Mouse (Mus musculus) small intestine, adult 2 months (tissue): ENCODE data around the gene Fads2. TPM values are rescaled to one million over a fixed set of nuclear protein-coding genes. Genes with fewer than 3 reads are reported as not detected.

Source experiments
- H3K27ac ChIP-seq: fragments of 200-500 bp; 2 replicates; pipeline ENCODE4 v1.5.1; 2012; ENCODE audit warnings: low read depth, low read length, control low read depth, inconsistent platforms; ENCODE audit not compliant: insufficient read depth
- H3K27me3 ChIP-seq: fragments of 200-500 bp; 2 replicates; pipeline ENCODE4 v1.6.1; 2012; ENCODE audit warnings: mild to moderate bottlenecking, moderate library complexity, low read length, inconsistent platforms; ENCODE audit not compliant: control insufficient read depth, insufficient read depth
- H3K36me3 ChIP-seq: fragments of 200-500 bp; 2 replicates; pipeline ENCODE4 v1.6.1; 2012; ENCODE audit warnings: mild to moderate bottlenecking, low read length, control low read depth, inconsistent platforms; ENCODE audit not compliant: control insufficient read depth, insufficient read depth
- H3K4me1 ChIP-seq: fragments of 200-500 bp; 2 replicates; pipeline ENCODE4 v1.6.1; 2012; ENCODE audit warnings: low read length, inconsistent platforms, mixed read lengths; ENCODE audit not compliant: control insufficient read depth, insufficient read depth, insufficient read length
- H3K4me3 ChIP-seq: fragments of 200-500 bp; 2 replicates; pipeline ENCODE4 v1.5.1; 2012; ENCODE audit warnings: low read depth, mild to moderate bottlenecking, control low read depth, inconsistent platforms, low read length, moderate library complexity
- CTCF ChIP-seq: fragments of 200-500 bp; IDR thresholded peaks from 2 replicates; pipeline ENCODE4 v1.5.1; 2012; ENCODE audit warnings: low read depth, mild to moderate bottlenecking, control low read depth, inconsistent platforms, low read length, moderate library complexity, mixed read lengths; ENCODE audit not compliant: insufficient replicate concordance, insufficient read length; ENCODE audit errors: extremely low read depth
- POLR2A ChIP-seq: fragments of 200-500 bp; IDR thresholded peaks from 2 replicates; pipeline ENCODE4 v1.6.1; 2012; ENCODE audit warnings: low read depth, mild to moderate bottlenecking, control low read depth, inconsistent platforms, low read length, moderate library complexity
- WGBS: fragments of 180-500 bp; shearing (Covaris S2); methylation state at CpG from one replicate; pipeline ENCODE4 v1.1.7; 2018; 5-methylcytosine and 5-hydroxymethylcytosine counted together
- polyA plus RNA-seq: library from polyadenylated mRNA; depleted of rRNA; stranded (reverse); fragments of >200 nt; gene quantifications from 2 replicates; pipeline ENCODE4 v1.2.3, GENCODE M21; 2012

Fads2 gene
- polyA plus RNA-seq, 1 experiment = 44.9 TPM

DNA sequence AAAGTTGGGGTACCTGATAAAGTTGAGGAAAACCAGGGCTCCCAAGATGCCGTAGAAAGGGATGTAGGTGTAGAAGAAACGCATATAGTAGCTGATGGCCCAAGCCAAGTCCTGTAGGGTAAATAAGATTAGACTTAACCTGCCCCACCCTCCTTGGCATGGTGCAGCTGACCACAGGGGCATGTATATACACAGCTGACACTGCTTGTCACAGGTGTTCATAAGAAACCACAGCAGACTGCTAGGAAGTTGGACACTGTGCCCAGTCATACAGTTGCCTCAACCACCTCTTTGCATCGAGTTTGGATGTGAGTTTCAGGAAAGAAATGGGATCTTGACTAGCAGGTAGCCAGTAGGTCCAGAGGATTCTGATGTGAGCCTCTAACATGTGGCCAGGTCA lies 35.0 kb downstream of the Fads2 start:
- Histone ChIP-seq H3K4me1 (peaks cover 33% of the 10 kb centered on the region), H3K36me3 (peaks cover 31% of the 10 kb centered on the region), H3K27ac (peak overlapping the region; percentile 94), H3K27me3 (no peaks in the 10 kb centered on the region), H3K4me3 (no peak overlapping the region)
- 26% methylated on average over 3 of the region's 3 CpGs for WGBS
- TF ChIP-seq POLR2A = no peak
- TF ChIP-seq CTCF = no peak

DNA sequence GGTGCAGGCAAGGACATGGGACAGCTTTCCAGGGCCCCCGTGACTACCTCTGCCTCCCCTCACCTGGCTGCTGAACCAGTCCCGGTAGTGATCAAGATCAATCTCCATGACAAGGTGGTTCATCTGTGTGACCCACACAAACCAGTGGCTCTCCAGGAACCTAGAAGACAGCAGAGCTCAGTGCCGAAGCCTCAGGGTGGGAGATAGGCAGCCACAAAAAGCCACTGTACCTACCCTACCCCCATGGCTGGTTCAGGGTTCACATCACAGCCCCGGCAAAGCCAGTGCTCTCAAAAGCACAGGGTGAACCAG lies 35.4 kb downstream of the Fads2 start:
- peaks cover 30% of the 10 kb centered on the region for H3K36me3 ChIP-seq
- 28% methylated on average over 4 of the region's 4 CpGs for WGBS
- peak overlapping the region; percentile 94 for H3K27ac ChIP-seq
- no peaks in the 10 kb centered on the region for H3K27me3 ChIP-seq
- no peak overlapping the region for H3K4me3 ChIP-seq
- TF ChIP-seq CTCF (no peak), POLR2A (no peak)
- peaks cover 35% of the 10 kb centered on the region for H3K4me1 ChIP-seq

DNA sequence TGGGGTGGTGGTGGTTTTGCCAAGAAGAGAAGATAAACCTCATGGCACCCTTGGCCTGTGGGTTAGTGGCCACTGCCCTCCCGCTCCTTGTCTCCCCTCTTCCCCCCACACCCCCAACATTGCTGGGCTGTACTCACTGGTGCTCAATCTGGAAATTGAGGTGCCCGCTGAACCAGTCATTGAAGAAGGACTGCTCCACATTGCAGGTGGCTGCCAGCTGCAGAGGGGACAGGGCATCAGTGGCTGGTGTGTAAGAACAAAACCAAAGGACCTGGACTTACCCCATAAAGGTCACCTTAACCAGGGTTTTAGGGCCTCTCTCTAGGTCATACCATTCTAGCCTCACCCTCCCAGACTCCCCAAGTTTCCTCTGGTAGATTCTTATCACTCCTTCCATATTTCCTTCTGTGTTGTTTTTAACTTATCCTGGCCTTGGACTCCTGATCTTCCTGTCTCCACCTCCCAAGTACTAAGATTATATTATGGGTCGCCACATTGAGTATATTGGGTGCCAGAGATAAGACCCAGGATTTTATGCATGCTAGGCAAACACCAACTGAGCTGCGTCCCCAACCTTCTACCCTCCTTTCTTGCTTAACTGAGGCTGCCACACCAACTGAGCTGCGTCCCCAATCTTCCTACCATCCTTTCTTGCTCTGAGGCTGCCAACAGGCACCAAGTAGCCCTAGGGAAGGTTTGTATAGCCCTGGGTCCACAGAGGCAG lies 35.9 kb downstream of the Fads2 start:
- H3K4me1 ChIP-seq = peaks cover 39% of the 10 kb centered on the region

DNA sequence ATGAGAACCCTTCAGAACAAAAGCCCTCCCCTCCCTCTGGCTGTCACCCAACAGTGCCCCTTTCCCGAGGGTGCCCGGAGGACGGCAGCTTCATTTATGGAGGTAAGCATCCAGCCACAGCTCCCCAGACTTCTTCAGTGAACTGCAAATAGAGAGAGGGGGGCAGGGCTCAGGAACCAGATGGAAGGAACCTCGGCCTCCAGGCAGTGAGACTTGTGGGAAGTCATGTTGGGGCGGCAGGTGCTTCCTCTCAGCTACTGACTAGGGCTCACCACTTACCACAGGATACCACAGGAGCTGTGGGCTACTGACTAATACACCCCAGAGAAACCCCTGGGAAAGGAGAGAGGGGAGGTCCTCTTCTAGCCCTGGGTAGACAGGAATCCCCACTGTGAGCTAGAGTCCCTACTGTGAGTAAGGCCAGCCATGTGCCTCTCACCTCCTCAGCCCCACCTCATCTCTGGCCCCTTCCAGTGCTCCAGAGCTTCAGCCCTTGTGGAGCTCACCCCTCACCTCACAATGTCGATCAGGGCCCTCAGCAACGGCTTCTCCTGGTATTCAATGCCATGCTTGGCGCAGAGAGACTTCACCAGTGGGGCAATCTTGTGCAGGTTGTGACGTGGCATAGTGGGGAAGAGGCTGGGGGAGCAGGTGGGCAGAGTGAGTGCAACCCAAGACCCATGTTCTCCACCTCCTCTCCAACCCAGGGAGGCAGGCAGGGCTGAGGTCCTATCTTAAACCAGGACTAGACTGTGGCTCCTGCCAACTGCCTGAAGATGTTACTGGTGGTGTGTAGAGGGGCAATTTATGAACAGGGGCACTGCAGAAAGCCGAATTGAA lies 37.2 kb downstream of the Fads2 start:
- H3K4me1 ChIP-seq = peaks cover 41% of the 10 kb centered on the region
- no peak overlapping the region for H3K4me3 ChIP-seq
- no peak overlapping the region; the same call in 1 of the 2 replicates for H3K27ac ChIP-seq
- no peaks in the 10 kb centered on the region for H3K27me3 ChIP-seq
- TF ChIP-seq CTCF = no peak
- TF ChIP-seq POLR2A = no peak
- peaks cover 16% of the 10 kb centered on the region for H3K36me3 ChIP-seq
- WGBS = 69% methylated on average over 10 of the region's 10 CpGs

More for the DNA sequence above, 35.9 kb downstream of the Fads2 start:
- Histone ChIP-seq H3K27me3 (no peaks in the 10 kb centered on the region), H3K27ac (peak overlapping the region; percentile 94), H3K4me3 (0 out of 2 replicates have a peak overlapping the region, but pooled peaks have one; percentile 2), H3K36me3 (peaks cover 27% of the 10 kb centered on the region)
- 28% methylated on average over 5 of the region's 5 CpGs for WGBS
- TF ChIP-seq POLR2A (no peak), CTCF (no peak)

DNA sequence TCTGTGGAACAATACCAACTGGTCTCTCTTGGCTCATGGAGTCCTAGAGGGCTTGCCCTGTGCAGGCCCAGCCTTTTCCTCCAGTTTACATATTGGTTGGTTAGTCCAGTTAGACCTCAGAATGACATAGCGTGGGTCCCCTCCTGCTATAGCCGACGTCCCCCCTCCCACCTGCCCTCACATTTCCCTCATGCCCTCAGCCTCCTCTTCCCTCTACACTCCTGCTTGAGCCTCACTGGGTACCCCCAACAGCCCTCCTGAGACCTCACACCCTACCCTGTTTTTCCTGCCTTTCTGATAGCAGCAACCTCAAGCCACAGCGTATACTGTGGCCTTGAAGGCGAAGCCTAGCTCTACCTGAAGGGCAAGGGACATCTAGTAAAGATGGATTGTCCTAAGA lies 38.7 kb downstream of the Fads2 start:
- TF ChIP-seq CTCF (no peak), POLR2A (no peak)
- 85% methylated on average over 5 of the region's 5 CpGs for WGBS
- peaks cover 15% of the 10 kb centered on the region for H3K36me3 ChIP-seq
- H3K4me3 ChIP-seq = no peak overlapping the region
- no peaks in the 10 kb centered on the region for H3K27me3 ChIP-seq
- peaks cover 47% of the 10 kb centered on the region for H3K4me1 ChIP-seq
- no peak overlapping the region for H3K27ac ChIP-seq

DNA sequence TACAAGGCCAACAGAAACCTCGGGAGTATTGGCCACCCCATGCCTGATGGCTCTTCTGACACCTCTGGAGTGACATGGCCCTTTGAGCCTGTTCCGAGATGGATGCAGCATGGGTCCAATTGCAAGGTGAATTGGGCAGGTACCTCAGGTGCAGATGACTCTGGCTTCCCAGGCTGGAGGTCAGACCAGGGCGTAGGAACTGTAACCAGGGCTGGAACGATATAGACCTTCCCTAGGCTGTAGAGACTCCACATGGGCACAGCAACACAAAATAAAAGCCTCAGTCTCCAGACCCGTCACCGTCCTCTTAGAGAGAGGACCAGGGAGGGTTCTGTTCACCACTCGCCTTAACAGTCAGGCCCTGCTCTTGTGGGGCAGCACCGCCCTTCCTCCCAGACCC lies 39.3 kb downstream of the Fads2 start:
- no peaks in the 10 kb centered on the region for H3K27me3 ChIP-seq
- peaks cover 48% of the 10 kb centered on the region for H3K4me1 ChIP-seq
- H3K4me3 ChIP-seq = no peak overlapping the region
- peaks cover 15% of the 10 kb centered on the region for H3K36me3 ChIP-seq
- TF ChIP-seq POLR2A = no peak
- no peak for TF ChIP-seq CTCF
- no peak overlapping the region for H3K27ac ChIP-seq
- WGBS = 83% methylated on average over 8 of the region's 8 CpGs

DNA sequence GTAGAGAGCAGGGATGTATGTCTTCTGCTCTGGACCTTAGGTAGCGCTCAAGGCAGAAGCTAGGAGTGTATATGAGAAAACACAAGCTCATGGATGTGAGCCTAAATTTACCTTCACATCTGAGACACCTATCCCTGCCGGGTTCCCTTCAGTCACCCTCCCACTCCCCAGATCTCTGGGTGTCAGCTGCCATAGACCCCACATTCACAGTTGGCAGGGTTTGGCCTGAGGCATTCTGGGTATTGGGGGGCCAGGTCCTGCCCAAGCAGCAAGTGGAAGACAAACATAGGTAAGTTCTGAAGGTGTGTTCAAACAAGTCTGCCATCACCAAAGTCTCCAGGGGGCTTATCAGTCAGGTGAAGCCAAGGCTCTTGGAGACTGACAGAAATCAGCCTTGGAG lies 39.9 kb downstream of the Fads2 start:
- H3K36me3 ChIP-seq = peaks cover 13% of the 10 kb centered on the region
- no peak for TF ChIP-seq CTCF
- no peak for TF ChIP-seq POLR2A
- H3K27me3 ChIP-seq = no peaks in the 10 kb centered on the region
- WGBS = 84% methylated on average over 2 of the region's 2 CpGs
- H3K4me3 ChIP-seq = no peak overlapping the region
- peaks cover 48% of the 10 kb centered on the region for H3K4me1 ChIP-seq
- 0 out of 2 replicates have a peak overlapping the region, but pooled peaks have one; percentile 78 for H3K27ac ChIP-seq
